Comparison of ENCODE assay signal across 8 mouse cellular contexts in genomic region chr19:57118785-57119565, GRCm38 (mm10).
A peak's percentile ranks its signal among the peaks of the same experiment; 100 is the strongest.
DNase-seq lines count a peak whose midpoint lies in the region; ATAC-seq lines count a peak whose summit lies in the region.

No protein-coding gene starts in this region.

- 45% methylated on average over 22 of the region's 22 CpGs for WGBS in embryonic facial prominence, embryonic 10.5 days
- WGBS in midbrain, embryonic 11.5 days = 41% methylated on average over 22 of the region's 22 CpGs

- peaks cover 66% of the 10 kb centered on the region for H3K4me1 ChIP-seq in embryonic facial prominence, embryonic 10.5 days
- H3K4me1 ChIP-seq in midbrain, embryonic 11.5 days (ENCODE audit: control insufficient read depth, insufficient read depth, low read length) = peaks cover 20% of the 10 kb centered on the region

- H3K27ac ChIP-seq in embryonic facial prominence, embryonic 10.5 days (replicated peaks) = peak overlapping the region; percentile 84
- H3K27ac ChIP-seq in midbrain, embryonic 11.5 days (ENCODE audit: low read depth, low read length) = peak overlapping the region; percentile 26; the same call in 1 of the 2 replicates

- ATAC-seq in midbrain, embryonic 11.5 days (ENCODE audit: low FRiP score) = peak; percentile 65

- H3K27me3 ChIP-seq in embryonic facial prominence, embryonic 10.5 days (replicated peaks; ENCODE audit: low read depth, poor library complexity, severe bottlenecking) = 0 out of 2 replicates have a peak, but pooled peaks cover 6% of the 10 kb centered on the region
- no peaks in the 10 kb centered on the region; the same call in 1 of the 2 replicates for H3K27me3 ChIP-seq in midbrain, embryonic 11.5 days (ENCODE audit: control insufficient read depth, insufficient read depth, low read length)

- no peaks in the 10 kb centered on the region for H3K9me3 ChIP-seq in embryonic facial prominence, embryonic 10.5 days
- no peaks in the 10 kb centered on the region for H3K9me3 ChIP-seq in midbrain, embryonic 11.5 days (ENCODE audit: control insufficient read depth, low read length)

- peak overlapping the region; percentile 46 for H3K4me2 ChIP-seq in midbrain, embryonic 11.5 days

- intact Hi-C loops in left cerebral cortex, postnatal 4 days (cut with DNase I) = no loop called here

- peak overlapping the region; percentile 58 for H3K9ac ChIP-seq in midbrain, embryonic 11.5 days (ENCODE audit: low read length)

- peak; percentile 47 to 76 for DNase-seq in adrenal gland, adult (ENCODE audit: inconsistent age in 2 of 2, low spot score in 1 of 2)
- peak; percentile 82 for DNase-seq in embryonic facial prominence, embryonic 10.5 days (ENCODE audit: low spot score)
- DNase-seq in heart, adult 8-10 months (ENCODE audit: low spot score) = peak; percentile 73
- peak; percentile 49 for DNase-seq in kidney, adult 18-20 months
- peak; percentile 65 for DNase-seq in left cerebral cortex, postnatal 4 days
- DNase-seq in midbrain, embryonic 11.5 days (ENCODE audit: low spot score, missing footprints) = peak; percentile 94
- peak; percentile 54 for DNase-seq in right cerebral cortex, postnatal 4 days
- no peak for DNase-seq in c-Kit-positive CD71-positive TER-119-positive erythroid progenitor cells, embryonic 14.5 days (ENCODE audit: low spot score)

- peak overlapping the region; percentile 58 for H3K4me3 ChIP-seq in embryonic facial prominence, embryonic 10.5 days
- peak overlapping the region; percentile 25 for H3K4me3 ChIP-seq in midbrain, embryonic 11.5 days (ENCODE audit: low read depth, low read length)

- H3K36me3 ChIP-seq in embryonic facial prominence, embryonic 10.5 days (replicated peaks) = no peaks in the 10 kb centered on the region; the same call in 1 of the 2 replicates
- no peaks in the 10 kb centered on the region for H3K36me3 ChIP-seq in midbrain, embryonic 11.5 days (ENCODE audit: control insufficient read depth, insufficient read depth, low read length)
